Mouse (Mus musculus): ENCODE measurements at regions not wholly inside any gene's neighbourhood (a gene's known extent, or its start where the extent isn't known, plus 50 kb on each side); places are given as distances from the start of the nearest gene placed in this dataset.

DNA sequence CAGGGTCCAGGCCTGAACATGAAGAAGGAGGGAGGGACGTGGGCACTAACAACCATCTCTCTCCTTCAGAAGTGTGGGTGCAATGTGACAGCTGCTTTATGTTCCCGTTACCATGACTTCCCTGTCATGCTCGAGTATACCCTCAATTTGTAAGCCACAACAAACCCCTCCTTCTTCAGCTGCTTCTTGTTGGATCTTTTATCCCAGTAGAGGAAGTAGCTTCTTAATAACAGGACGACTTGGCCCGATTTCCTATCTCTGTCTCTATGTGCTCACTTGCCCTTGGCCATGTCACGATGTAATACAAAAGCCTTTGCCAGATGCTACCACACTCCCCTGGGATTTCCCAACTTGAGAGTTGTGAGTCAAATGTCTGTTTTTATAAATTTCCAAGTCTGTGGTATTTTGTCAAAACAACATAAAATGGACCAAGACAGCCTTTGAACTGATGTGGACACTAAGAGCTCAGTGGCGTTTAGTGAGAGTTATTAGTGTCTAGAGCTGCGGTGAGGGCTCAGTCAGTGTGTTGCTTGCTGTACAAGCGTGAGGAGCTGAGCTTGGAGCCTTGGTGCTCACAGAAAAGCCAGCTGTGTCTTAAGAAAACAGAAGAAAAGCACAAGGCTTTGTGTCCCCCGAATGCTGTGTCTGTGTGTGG is 138.8 kb upstream of the Ddhd1 start:
- TF ChIP-seq POLR2A (IDR thresholded peaks at IDR 0.05; ENCODE audit: borderline replicate concordance, low read depth, low read length) = no peak
- no peak for TF ChIP-seq CTCF (IDR thresholded peaks at IDR 0.05; ENCODE audit: low read depth, low read length)

Data from bone marrow macrophage, adult 2 months (primary cell).